Mouse (Mus musculus): ENCODE results near the gene Plch2.
A peak's percentile ranks its signal among the peaks of the same experiment; 100 is the strongest.

Plch2 gene

DNA sequence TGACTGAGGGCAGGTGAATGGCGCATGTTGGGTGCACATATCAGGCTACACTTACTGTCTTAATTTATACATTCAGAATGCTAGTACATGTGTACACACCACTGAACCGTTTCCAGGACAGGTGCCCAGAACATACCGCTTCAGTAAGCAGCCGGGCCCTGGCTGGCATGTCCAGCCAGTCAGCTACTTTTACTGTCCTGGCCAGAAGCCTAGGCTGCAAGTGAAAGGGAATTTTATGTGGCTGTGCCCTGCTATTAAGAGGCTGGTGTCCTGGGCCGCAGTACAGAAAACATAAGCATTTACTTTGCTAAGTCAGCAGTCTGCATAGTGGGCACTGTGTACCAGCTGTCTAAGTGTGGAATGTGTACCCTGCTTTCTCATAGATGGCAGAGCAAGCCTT lies 14.3 kb upstream of the Plch2 start:
- no peak for DNase-seq

DNA sequence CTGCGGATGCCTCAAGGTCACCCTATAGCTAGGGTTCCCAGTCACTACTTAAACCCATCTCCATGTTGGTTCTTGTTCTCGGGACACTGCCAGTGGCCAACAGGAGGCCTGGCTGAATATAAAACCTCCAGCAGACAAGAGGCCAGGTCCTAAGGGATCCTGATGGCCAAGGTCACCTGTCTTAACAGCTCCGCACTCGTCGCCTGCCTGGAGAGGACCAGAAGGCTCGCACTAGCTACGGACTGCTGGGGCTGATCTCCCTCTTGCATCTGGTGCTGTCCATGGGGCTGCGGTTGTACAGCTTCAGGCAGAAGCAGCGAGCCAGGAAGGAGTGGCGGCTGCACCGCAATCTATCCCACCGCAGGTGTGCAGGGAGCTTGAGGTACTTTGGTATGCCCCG lies 13.6 kb upstream of the Plch2 start:
- DNase-seq: no peak

DNA sequence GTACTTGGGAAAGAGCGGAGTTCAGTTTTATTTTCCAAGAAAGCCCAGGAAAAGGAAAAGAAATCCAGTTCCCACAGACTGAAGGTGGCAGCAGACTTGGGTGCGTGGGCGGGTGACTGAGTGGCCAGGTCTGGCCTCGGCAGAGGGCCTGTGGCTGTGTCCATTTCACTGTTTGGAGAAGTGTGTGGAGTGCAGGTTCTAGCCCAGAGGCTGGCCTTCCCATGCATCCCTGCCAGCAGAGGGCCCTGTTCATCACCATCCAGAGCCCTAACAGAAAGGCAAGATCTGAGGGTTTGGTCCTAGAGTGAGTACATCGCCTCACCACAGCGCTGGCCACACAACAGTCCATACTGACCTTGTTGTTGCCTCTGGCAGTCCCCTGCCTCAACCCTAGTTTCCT lies 12.6 kb upstream of the Plch2 start:
- DNase-seq: peak; percentile 79

DNA sequence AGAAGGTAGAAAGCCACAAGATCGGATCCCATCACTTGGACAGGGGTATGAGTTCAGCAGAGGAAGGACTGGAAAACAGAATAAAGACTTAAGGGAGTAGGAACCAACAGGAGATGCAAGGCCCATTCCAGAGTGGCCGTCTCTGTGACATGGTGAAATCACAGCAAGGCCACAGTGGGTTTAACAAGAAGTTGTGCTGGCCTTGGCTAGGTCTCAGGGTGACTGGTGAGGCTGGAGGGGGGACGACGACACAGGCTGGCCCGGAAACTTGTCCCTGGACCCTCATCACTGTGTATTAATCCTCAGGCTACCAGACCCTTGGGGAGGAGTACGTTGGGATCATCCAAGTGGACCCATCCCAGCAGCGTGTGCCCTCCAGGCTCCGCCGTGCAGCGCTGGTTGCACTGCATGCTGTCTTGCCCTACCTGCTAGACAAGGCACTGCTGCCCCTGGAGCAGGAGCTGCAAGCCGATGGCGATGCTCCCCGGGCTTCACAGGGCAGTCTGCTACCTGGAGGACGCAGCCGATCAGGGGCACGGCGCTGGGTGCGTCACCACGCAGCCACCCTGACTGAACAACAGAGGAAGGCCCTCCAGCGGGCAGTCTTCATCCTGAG lies 11.9 kb upstream of the Plch2 start:
- no peak for DNase-seq

DNA sequence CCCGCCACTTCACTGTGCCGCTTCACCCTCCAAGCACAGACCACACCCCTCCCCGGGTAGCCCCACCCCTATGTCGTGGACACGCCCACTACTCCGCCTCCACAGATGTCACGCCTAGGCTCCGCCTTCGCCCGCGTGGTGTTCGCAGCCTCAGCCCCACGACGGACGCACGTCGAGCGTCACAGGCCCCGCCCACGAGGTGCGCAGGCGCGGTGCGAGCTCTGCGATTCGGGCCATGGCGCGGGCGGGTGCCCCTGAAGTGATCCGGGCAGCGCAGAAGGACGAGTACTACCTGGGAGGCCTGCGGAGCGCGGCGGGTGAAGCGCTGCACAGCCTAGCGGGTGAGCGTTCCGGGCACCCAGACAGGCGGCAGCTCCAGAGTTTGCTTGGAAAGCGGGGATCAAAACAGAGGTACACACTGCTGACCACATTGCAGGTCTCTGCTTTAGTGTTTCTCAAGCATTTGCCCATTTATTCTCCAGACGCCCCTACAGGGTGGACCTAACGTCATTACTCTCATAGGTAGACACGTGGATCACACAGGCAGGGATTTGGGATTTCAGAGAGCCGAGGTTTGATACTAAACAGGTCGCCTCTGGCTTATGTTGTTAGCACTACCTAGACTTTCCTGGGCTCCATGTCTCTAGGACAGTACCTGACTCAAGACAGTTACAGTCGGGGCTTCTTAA lies 10.4 kb upstream of the Plch2 start, which contains the start of gene Pex10:
Pex10 (plus strand) TSS at position 183 of the 689 bp plus-strand sequence.
- DNase-seq: peak; percentile 97

DNA sequence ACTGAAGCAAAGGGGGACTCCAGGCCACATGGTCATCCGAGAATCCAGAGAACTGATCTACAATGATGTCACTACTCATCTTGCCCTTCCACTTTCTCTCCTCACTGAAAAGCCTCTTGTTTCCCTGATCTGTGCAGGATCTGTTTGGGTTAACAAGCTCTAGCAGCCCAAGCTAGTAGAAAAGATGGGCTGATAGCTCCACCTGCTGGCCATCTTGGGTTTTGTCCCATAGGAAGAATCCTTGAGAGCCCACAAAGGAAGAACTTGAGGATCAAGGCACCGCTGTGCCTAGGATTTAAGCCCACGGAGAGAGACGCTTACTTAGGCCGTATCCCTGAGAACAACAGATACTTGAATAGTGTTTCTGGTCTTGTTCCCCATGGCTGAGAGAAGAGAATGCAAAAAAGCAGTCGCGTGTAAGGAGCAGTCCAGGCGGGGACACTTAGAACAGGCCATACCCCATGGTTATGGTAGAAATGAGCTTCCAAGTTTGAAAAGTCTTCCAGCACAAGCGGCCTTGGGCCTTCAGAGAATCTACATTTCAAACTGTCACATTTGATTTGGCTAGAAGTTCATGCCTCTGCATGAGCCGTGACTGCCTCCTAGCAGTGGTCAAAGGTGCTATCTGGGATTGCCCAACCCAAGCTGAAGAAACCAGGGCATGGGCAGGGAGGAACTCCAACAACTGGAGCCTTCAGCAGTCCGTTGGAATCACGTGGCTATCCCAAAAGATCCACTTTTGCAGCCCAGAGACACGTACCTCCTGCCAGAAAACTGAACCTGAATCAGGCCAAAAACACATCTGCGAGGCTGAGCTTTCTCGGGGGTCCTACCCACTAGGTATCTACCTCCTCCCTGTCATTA lies 9.6 kb upstream of the Plch2 start:
- peak; percentile 97 for DNase-seq

DNA sequence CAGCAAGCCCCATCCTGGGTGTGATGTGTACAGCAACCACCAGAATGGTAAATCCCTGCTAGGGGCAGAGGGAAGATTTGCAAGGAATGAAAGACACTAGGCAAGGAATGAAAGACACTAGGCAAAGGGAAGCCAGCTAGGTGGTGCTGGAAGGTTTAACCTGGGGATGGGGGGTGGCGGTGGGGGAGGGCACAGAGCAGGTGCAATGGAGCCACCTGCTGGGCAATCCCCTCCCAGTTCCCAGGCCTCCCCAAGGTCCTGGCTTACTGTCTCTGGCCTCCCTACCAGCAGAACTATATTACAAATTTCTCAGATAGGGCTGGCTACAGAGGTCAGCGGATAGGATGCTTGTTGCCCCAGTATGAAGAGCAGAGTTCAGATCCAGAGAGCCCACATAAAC lies 7.9 kb upstream of the Plch2 start:
- no peak for DNase-seq

DNA sequence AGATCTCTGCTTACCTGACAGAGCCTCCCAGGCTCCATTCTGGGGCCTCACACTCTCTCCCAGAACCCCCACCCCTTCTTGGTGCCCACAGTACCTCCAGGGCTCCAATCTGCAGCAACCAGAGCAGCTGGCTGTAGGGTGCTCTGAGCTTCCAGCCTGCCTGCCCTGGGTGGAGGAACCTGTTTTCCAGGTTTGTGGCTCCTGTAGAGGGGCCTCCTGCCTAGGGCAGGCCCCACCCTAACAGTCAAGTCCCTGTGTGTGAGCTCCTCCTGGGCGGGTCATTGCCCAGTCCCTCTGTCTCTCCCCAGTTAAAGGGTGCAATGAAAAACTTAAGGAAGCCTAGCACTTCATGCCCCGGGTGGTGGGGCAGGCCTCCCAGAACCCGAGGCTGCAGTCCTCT lies 7.3 kb upstream of the Plch2 start:
- no peak for DNase-seq

DNA sequence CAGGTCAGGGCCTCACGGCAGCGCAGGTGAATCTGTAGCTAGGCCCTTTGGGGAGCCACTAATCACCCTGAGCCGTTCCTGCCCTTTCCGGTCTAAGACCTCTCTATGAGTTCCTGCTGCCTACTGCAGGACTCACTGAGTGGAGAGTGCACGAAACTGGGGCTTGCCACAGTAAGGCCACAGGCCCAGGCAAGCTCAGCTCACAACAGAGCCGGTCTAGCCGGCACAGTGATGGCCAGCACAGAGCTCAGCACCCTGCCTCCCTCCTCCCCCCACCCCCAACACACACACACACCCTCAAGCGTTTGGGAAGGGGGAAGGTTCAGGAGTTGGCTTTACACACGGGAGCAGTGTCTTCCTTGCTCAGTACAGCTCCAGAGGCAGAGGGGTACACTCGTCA lies 1.7 kb upstream of the Plch2 start:
- no peak for DNase-seq

DNA sequence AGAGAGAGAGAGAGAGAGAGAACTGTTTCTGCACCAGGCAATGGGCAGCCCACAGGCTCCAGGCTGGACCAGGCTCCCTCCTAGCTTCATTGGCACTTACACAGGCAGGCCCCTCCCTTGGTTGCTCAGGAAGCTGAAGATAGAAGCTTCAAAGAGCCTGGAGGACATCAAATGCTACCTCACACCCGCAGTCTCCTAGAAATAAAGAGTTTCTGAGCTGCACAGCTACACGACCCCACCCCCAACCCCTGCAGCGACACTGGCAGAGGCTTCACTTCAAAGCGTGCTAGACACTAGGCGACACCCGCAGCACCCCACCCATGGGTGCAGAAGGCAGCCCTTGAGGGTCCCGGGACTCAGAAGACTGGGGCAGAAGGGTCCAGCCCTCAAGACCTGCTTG lies 6.5 kb downstream of the Plch2 start:
- no peak for DNase-seq

DNA sequence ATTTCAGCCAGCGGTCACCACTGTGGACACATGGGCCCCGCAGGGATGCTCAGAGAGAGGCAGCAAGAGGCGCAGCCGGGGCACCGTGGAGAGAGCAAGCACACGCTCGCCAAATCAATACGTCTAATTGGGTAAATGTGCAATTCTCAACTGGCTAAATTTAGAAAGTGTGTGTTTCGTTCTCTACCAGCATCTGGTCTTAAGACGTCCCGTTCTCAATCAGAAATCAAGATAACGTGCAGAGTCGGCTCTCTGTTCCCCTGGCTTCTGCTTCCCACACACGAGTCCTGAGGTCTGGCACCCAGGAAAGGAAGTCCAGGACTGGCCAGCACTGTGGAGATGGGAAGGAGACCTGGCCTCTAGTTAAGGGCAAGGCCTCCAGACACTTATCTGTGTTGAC lies 9.9 kb downstream of the Plch2 start:
- no peak for DNase-seq

DNA sequence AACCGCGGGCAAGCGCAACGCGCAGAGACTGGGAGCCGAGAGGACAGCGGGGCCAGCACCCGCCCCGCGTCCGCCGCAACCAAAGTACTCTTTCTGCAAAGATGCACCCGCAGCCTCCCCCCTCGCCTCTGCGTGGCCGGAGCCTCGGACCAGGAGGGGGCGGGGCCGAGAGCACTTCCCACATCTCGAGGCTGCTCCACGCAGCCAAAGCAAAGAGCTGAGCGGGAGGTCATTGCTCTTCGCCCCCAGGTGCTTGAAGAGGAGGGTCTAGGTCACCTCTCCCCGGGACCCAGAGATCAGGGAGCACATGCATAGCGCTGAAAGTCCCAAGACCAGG lies 13.3 kb downstream of the Plch2 start:
- no peak for DNase-seq

DNA sequence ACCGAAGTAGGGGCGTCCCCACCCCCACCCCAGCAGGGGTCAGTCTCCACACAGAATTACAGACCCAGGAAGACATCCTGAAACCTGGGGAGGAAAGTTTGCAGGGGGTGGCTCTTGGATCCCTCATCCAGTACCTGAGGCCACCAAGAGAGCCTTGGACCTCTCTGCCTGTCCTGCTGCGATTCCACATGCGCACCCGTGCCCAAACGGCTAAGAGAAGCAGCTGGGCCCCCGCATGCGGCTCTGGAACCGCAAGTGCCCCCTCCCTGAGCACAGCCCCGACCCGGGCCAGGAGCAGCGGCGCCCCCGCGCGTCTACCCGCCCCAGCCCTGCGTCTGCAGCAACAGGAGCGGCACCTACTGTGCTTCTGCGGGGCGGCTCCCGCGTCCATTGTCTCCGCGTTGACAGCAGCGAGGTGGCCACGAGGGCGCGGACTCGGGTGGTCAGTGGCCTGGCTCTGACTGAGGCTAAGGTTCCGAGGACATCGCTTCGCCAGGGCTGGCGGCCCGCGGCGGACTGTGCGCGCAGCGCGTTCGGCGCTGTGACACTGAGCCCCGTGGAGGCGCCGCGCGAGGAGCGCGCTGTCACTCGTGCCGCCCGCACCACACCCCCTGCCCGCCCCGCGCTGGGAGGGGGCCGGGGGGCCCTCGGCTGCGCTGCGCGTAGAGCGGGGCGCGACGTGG lies 13.8 kb downstream of the Plch2 start:
- DNase-seq: peak; percentile 64

DNA sequence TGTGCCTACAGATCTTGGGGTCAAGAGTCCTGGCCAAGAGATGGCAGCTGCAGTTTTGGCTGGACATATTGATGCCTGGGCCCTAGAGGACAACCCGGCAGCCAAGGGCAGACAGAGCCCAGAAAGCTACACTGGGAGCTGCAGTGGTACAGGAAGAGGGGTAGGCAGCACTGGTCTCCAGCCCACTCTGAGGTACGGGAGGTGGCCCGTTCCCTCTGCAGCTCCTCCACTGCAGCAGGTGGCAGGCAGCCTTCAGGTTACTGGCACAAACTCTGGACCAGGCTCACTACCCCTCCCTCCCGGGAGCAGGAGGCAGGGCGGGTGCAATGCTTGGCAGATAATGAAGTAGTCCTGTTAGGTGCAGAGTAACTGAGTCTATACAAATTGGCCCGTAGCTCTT lies 15.9 kb downstream of the Plch2 start:
- DNase-seq: peak; percentile 72

DNA sequence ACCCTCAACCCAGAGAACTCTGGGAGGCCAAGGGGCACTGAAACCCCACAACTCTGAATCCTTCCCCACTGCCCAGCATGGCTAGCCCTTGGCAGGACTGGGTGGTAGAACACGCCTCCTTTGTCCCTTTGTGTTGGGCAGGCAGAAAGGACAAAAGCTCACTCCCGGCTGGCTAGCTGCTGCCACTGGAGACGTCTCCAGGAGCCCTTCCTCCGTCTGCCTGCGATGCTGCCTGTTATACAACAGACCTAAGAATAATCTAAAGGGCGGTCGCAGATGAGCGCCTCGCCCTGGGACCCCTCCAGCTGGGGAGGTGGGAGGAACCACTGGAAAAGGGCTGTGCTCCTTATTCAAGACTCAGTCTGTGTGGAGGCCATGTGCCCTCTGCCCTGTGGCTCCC lies 16.4 kb downstream of the Plch2 start:
- DNase-seq: no peak

DNA sequence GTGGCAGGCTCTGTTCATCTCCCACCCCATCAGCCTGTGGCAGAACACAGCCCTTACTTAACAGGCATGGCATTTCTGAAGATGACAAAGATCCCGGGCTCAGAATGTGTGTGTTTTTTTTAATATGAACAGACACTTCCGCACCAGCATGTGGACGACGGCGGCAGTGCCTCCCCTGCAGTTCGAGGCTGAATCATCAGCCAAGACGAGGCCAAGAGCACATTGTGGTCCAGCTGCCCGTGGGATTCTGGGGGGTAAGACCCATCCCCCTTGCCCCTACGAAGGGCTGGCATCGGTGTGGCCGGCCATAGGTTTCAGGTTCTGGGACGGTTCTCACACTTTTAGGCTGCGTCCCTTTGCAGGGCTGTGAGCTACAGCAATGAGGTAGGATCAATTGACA lies 21.8 kb downstream of the Plch2 start:
- DNase-seq: peak; percentile 60

DNA sequence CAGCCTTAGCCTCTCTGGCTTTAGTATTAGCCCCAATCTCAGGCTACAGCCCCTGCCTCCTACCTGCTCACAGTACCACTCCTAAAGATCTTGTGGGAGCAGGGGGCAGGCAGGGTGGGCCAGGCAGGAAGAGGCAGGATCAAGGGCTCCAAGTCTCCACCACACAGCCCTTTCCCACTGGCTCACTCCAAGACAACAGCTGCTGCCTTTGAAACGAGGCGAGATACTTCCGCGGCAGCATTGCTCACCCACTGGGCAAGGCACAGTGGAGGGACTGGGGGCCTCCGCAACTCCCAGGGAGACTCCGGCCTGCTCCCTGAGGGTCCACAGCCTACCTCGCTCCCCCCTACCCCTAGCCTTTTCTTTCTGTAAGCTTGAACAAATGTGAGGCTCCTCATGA lies 22.4 kb downstream of the Plch2 start:
- DNase-seq: no peak

DNA sequence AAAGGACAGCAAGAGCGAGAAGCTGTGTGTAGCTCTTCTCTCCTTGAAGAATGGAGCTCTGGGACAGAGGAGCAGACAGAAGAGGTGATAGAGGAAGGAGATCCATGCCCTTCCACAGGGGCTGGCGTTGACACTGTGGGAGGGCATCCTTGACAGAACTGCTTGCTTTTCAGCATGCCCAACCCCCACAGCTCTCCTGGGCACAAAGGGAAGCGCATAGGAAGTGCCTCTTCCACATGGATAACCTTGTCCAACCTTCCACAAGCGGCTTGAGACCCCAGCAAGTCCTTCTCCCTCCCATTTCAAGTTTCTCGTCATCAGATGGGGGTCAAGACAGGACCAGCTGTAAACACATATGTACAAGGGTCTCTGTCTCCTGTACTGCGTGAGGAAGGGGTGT lies 23.5 kb downstream of the Plch2 start:
- DNase-seq: no peak

DNA sequence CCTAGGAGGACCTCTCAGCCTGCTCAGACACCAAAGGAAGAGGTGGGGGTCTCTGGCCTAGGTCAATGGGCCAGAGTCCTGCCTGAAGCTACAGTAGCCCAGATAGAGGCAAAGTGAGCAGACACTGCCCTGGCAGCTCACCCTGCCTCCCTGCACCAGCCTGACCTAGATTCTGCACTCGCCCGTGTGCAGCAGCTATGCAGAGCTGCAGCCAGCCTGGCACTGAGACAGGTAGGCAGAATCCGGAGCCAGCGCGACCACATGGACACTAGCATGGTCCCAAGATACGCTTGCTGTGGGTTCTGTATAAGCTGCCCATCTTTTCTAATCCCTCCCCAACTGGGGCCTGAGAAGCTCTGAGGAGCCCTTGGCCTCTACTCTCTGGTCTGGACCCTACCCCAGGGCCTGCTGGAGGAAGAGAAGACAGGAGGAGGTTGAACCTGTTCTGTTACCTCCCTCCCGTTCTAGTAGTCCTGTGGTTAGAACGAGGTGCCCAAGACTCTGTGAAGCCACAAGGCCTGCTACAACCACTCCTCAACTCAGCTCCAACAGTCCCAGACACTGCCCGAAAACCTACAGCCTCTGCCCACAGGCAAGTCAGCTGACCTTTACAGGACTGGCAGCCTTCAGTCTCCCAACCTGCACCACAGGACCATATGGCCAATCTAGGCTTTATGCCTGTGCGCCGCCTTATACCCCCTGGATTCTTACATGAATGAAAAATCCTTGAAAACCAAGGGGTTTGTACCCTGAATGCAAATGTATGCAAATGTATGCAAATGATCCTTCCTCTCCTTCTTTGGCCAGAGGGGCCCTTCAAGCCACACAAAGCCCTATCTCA lies 32.2 kb downstream of the Plch2 start:
- DNase-seq: peak; percentile 88

DNA sequence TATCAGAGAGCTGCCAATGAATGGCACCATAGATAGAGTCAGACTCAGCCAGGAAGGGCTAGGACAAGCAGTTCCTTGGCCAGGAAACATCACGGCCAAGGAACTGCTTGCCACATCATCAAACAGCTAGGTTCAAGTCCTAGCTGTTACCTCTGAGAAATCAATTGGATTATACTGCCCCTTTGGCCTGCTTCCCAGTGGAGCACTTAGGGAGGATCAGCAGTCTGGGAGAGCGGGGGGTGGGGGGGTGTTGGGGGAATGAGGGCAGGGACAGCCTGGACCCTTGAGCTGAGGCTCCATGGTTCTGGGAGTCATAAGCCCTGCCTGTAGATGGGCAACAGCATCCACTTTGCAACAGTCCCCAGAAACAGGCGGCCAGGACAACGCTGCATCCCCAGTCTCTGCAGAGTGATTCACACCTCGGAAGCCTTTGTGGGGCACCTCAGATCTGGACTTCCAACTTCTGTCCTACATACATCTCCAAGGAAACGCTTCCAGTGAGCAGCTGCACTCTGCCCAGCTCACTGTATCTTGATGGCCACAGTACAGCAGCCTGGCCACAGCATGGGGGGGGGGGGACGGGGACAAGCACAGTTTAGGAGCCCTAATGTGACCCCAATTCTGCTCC lies 34.2 kb downstream of the Plch2 start:
- DNase-seq: peak; percentile 32

DNA sequence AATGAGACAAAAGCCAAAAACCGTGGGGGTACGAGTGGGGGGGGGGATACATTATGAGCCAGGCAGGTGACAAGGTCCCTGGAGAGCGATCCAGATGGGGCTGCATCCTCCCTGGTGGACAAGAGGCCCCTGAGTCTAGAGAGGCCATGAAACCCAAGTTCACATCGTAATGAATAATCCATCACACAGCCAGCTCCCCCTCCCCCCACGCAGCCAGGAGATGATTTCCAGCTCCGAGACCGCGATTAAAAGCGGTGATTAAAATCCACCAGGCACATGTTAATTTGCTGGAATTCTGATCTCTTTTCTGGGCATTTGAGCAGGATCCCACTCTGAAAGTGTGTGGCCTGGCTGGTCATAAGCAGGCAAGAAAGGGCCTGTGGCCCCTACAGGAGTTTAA lies 35.8 kb downstream of the Plch2 start:
- DNase-seq: no peak

DNA sequence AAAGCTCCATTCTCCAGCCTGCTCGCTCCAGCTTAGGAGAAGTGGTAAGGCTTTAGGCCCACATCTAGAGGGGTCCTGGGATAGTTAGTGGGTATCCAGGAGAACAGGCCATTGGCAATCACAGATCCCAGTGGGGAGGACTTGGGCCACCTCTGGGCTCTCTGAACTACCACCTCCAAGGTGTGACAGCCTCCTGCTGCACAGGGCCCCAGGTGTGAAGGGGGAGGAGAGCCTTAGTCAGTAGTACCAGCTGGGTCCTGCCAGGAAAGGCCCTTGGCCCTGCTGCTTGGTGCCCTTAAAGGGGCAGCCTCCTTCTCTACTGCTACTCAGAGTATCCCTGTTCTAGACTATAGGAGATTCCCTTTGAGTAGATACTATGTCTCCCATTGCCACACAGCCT lies 36.4 kb downstream of the Plch2 start:
- peak; percentile 61 for DNase-seq
